Mouse (Mus musculus) myocyte (in vitro differentiated cells): ENCODE measurements around the gene Brd7.

Experiments
- E2F4 ChIP-seq: IDR thresholded peaks from one replicate; pipeline ENCODE4 v1.6.1; 2011; ENCODE audit warnings: mild to moderate bottlenecking, control low read depth, moderate library complexity; ENCODE audit not compliant: insufficient read depth
- MAX ChIP-seq: IDR thresholded peaks from one replicate; pipeline ENCODE4 v1.6.1; 2011; ENCODE audit warnings: low read depth, mild to moderate bottlenecking, control low read depth
- MYOD1 ChIP-seq, 3 experiments: IDR thresholded peaks; one replicate each; pipeline ENCODE4 v1.6.1; 2011; ENCODE audit warnings: control low read depth in 2 of 3, low read depth in 2 of 3, mild to moderate bottlenecking in 2 of 3, moderate library complexity in 1 of 3; ENCODE audit not compliant: insufficient read length in 2 of 3, control insufficient read depth in 1 of 3
- POLR2A ChIP-seq: IDR thresholded peaks from one replicate; pipeline ENCODE4 v1.6.1; 2011; ENCODE audit warnings: low read depth, mild to moderate bottlenecking, control low read depth, moderate library complexity; ENCODE audit not compliant: insufficient read length
- POLR2AphosphoS2 ChIP-seq: IDR thresholded peaks from one replicate; pipeline ENCODE4 v1.6.1; 2011; ENCODE audit warnings: low read depth, control low read depth; ENCODE audit not compliant: insufficient read length
- REST ChIP-seq: IDR thresholded peaks from one replicate; pipeline ENCODE4 v1.6.1; 2011; ENCODE audit warnings: mild to moderate bottlenecking, control low read depth, moderate library complexity; ENCODE audit not compliant: insufficient read depth, insufficient read length
- TCF12 ChIP-seq: IDR thresholded peaks from one replicate; pipeline ENCODE4 v1.6.1; 2011; ENCODE audit warnings: mild to moderate bottlenecking, control low read depth; ENCODE audit not compliant: poor library complexity, insufficient read depth, severe bottlenecking

- TF ChIP-seq E2F4 (no peak), POLR2A (no peak), MYOD1 (IDR thresholded peaks at IDR 0.05; ENCODE audit: control insufficient read depth in 1 of 3, insufficient read length in 2 of 3, low read depth in 2 of 3) (peak in 2 of 3 experiments; percentile 59 to 75), REST (no peak), POLR2AphosphoS2 (no peak), MAX (no peak), TCF12 (no peak)
Observed at GRCm38 (mm10) chr8:88301589-88302437, 60.2 kb downstream of the Brd7 start.
